Mouse (Mus musculus) cerebellum, adult 9-10 months (tissue): ENCODE measurements at regions not wholly inside any gene's neighbourhood (a gene's known extent, or its start where the extent isn't known, plus 50 kb on each side); places are given as distances from the start of the nearest gene placed in this dataset.

Experiments used
- DNase-seq: peaks from one replicate; pipeline ENCODE4 v3.0.0; 2022

DNA sequence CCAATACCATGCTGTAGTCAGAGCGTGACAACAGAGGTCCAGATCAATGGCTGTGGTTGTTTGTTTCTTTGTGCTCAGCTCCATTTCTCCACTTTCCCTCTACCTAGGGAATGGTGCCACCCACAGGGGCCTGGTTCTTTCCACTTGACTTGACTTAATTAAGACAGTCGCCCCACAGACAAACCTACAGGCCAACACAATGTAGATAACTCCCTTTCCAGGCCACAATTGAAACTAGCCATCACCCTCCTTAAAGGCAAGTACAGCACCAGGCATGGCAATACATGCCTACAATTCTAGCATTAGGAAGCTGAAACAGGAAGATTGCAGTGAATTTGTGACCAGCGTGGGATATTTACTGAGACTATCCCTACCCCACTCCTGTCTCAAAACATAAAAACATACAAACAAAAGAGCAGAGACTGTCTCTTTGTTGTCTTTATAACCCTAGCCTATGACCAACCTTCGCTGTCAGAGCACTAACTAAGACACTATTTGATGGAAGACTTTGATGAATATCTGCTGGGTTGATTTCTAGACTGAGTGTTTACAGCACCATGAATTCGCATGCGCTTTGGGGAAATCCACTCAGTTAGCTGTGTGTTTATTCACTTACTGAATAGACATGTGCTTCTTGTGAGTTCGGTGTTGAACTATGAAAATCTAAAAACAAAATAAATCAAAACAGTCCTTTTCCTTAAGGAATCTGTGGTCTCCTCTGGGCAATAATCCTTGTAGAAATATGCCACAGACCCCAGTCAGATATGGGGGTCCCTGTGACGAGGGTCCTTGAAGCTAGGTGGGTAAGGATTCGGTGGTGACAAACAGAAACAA is 116.7 kb upstream of the Cpm start:
- no peak for DNase-seq

DNA sequence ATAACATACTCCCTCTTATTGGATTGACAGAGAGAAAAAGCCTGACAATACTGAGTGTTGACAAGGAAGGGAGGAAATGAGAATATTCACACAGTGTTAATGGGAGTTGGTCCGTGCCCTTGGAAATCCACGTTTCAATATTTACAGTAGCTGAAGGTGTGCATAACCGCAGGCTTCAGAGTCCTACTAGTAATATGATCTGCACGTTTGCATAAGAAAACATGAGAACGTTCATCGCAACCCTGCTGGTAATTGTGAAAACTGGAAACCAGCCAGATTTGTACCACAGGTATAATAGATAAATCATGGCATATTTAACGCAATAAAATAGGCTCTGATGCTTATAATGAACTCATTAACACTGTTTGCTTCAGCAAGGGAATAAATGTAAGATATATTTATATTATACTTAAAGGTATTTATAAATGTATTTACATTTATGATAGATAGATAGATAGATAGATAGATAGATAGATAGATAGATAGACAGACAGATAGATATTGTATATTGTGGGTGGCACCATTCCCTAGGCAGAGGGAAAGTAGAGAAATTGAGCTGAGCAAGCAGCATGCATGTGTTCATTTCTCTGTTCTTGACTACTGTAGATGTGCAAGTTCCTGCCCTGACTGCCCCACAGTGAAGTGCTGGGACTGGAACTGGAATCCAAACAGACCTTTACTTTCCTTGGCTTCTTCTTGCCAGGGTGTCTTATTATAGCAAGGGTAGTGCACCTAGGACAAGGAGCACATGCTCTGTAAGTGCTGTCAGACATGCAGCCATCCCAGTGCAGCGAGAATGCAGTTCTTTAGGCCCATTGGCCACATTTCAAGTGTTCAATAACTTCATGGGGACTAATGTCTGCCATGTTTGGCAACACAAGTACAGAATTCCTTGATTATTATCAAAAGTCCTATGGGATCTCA is 117.6 kb upstream of the Cpm start:
- no peak for DNase-seq

DNA sequence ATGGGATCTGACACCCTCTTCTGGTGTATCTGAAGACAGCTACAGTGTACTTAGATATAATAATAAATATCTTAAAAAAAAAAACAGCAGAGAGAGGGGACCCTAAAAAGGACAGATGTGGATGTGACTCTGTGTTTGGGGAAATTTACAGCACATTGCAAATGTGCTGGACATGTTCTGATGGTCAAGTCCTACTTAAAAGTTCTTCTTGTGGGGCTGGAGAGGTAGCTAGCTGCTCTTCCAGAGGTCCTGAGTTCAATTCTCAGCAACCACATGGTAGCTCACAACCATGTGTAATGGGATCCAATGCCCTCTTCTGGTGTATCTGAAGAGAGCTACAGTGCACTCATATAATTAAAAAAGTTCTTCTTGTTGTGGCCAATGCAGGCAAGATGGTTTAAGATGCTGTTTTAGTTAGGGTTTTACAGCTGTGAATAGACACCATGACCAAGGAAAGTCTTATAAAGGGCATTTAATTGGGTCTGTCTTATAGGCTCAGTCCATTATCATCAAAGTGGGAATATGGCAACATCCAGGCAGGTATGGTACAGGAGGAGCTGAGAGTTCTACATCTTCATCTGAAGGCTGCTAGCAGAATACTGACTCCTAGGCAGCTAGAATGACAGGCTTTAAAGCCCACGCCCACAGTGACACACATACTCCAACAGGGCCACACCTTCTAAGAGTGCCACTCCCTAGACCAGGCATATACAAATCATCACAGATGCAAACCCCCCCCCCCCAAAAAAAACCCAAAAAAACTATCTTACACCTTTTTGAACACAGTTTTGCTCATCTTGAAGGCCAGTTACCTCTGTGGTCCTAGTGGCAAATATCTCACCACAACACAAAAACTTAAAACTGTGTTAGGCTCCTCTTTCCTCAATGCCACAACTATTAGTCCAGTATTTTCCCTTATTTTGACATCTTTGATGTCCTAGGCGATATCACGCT is 118.5 kb upstream of the Cpm start:
- no peak for DNase-seq

DNA sequence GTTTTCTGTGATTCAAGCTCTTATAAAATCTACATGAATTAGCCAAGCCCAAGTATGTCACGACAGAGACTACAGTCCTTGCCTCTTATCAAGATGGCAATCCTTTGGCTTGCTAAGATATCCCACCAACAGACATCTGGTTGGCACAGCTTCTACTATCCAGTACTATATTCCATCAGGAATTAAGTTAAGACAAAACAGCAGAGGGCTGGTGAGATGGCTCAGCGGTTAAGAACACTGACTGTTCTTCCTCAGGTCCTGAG is 119.1 kb upstream of the Cpm start:
- no peak for DNase-seq

DNA sequence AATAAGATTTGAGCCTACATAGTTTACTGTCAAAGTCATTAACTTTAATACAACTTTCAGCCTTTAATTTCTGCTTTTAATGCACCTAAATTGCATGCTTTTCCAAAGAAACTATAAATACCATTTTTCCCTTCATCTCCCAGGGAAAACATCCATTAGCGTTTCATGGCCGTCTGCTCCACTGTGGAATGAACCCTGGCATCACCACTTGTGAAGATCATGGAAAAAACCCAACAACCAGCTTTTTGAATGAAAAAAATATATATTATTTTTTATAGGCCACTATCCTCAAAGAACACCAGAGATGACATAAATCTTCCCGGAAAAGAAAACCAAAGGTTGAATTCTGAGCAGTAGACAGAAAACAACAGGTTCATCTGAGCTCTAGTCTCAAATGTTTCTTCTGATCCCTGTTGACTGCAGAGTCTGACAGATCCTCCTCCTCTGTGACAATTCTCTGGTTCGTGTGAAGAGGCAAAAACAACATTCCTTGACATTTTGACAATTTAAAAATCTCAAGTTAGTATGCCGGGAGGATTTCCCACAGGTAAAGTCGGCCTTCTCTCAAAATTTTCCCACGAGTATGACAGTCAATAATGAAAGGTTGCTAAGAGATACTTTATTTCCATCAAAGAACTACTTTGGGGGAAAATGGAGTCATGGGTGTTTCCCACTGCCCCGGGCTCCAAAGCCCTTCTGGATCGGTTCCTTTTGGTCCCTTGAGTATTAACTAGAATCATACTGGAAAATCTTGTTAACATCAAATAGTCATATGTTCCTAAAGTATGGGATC is 119.7 kb upstream of the Cpm start:
- no peak for DNase-seq

DNA sequence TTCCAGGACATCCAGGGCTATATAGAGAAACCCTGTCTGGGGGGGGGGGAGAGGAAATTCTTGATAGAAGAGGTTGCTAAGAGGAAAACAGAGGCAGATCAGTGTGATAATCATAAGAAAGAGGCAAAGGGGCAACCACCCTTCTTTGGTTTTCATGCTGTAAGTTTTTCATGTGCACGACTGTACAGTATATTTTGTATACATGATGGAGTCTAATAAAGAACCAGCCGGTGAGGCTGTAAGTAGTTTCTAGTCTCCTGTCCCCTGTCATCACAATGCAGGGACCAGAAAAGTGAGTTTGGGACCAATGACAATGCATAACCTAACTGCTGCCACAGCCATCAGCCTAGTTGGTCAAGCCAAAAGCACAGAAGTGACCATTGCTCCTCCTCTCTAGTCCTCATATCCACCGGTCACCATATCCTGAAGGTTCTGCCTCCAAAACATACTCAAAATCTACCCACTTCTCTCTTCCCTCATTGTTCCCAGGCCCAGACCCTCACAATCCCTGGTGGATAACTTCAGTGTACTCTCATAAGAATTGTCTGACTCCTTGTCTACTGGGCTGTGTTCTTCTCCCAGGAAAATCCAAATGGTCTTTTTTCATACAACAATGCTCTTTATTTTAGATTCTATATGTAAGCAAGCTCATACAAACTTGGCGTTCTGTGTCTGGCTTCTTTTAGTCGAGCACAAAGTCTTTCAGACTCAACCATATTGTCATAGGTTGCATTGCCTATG is 122.9 kb upstream of the Cpm start:
- DNase-seq, result no peak

DNA sequence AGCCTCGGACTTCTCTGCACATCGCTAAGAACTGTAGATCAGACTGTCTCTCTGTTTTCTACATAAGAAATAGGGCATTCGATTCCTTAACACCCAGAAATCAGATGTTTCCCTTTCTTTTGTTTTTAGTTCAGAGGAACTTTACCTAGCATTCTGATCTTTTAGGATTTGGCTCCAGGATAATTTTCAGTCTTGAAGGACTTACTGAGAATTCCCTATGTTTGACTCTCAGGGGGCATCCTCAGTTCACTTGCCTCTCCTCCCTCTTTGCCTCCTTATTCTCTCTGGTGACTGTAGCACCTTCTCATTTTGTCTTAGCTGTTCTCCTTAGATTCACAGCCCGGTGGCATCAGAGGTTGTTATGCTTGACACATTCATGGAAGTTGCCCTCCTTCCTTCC is 123.8 kb upstream of the Cpm start:
- DNase-seq, result no peak

DNA sequence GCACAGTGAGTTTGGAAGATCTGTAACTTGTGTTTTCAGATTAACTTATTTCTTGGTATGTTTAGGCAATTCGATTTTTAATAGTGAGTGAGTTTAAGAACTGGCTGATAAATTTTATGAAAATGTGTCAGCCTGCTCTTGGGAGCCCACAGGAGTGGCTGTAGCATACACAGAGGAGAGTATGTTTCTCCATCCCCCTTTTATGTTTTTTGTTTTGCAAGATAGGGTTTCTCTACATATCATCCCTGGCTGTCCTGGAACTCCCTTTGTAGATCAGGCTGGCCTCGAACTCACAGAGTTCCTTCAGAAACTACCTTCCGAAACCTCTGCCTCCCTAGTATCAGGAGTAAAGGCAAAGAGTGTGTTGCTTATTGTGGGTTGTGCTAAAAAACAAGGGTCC is 124.2 kb upstream of the Cpm start:
- DNase-seq, result no peak

DNA sequence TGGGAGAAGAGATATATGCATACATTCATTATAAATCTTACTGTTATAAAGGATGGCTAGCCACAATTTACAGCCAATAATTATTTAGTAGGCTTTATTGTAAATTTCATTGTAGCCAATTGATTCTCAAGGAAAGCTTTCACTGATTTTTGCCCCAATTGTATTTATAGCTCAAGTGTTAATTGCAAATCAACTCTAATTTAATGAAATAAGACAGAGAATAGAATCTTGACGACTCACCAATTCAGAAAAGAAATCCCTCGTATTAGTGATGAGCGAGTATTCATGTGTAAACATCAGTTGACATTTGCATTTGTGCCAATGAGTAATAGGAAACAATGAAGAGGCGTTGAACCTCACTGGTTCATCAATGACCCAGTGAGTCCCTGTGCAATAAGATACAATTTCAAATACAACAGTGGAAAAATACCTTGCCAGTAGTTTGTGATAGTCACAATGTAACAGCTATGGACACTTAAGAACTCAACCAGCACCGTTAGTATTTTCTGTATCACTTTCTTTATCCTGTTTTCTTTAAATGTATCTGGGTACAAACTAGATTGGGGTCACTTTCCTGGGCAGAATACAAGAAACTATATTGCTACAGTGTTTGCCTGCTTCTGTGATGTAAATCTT is 124.6 kb upstream of the Cpsf6 start:
- DNase-seq, result no peak

DNA sequence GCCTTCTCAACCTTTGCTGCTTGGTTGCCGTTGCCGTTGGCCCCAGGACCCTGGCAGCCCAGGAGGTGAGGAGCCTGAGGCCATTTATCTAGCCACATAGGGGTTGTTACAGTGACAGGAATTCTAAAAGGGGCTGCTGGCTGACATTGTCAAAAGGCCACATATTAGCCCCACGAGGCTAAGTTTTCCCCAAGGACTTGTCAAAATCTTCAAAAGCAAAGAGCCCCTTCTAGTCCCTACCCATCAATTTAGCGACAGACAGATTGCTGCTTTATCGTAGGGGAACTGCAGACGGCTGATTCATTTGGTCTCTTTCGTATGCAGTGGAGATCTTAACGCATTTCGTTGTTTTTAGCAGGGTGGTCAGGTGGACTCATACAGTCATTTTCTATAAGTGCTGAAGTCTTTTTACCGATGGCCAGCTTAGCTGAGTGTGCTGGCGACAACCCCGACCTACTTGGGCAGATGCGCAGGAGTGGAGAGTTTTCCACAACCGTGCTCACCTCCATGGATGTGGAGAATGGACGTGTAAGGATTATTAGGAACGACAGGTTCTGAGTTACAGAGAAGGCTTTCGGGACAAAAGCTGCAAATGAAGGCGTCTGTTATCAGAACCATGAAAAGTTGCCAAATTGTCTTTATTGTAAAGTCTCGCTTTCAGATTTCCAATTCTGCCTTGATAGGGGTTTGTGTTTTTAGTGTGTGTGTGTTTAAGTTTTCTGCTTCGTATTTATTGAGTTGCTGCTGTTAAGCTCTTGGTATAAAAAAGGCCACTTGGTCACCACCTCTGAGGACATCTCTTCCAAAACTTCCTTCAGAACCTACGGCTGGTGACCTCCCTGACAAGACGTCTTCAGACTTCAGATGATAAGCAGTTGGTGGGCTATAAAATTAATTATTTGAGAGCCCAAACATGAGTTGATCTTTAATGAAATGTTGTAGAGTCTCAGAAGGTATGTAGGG is 123.7 kb upstream of the Cpsf6 start:
- DNase-seq, result no peak

DNA sequence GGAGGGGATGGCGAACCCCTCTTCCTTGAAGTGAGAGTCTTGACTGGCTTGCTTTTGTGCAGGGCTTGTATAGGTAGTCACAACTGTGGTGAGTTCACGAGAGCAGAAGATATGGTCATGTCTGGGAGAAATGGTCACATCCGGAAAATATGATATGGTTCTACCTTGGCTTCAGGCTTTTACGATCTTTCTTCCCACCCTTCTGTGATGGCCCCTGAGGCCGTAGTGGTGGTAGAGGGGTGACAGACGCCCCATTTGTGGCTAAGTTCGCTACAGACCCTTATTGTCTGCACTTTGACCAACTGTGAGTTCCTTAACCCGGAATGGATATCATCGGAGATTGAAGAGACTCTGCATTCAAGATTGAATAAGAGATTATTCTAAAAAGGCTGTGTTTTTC is 122.9 kb upstream of the Cpsf6 start:
- DNase-seq, result no peak

DNA sequence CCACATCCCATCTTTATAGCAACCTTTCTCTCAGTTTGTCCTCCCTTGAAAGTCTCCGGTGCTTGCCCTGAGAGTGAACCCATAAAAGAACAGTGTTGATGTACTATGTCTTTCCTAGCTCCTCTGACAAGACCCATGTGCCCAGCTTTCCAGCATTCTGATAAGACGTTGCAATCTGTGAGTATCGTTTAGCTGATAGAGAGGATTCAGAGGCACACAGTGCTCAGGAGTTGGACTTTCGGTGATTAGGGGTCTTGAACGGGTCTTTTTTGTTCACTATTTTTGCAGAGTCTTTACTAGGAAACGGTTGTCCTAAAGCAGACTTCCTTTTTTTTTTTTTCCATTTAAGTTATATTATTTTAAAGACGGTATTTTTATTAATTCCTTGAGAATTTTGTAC is 122.3 kb upstream of the Cpsf6 start:
- DNase-seq, result no peak

DNA sequence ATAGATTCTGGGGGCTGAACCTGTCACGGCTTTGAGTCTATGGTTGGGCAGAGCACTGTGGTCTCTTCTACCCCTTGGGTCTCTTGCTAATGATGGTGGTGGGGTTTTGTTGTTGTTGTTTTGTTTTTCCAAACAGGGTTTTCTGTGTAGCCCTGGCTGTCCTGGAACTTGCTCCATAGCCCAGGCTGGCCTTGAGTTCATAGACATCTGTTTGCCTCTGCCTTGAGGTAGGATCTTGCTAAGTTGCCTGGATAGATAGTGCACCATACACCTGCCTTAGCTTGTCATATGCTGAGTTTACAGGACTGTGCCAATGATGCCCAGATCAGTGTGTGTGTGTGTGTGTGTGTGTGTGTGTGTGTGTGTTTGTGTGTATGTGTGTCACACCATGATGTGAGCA is 121.6 kb upstream of the Cpsf6 start:
- no peak for DNase-seq

DNA sequence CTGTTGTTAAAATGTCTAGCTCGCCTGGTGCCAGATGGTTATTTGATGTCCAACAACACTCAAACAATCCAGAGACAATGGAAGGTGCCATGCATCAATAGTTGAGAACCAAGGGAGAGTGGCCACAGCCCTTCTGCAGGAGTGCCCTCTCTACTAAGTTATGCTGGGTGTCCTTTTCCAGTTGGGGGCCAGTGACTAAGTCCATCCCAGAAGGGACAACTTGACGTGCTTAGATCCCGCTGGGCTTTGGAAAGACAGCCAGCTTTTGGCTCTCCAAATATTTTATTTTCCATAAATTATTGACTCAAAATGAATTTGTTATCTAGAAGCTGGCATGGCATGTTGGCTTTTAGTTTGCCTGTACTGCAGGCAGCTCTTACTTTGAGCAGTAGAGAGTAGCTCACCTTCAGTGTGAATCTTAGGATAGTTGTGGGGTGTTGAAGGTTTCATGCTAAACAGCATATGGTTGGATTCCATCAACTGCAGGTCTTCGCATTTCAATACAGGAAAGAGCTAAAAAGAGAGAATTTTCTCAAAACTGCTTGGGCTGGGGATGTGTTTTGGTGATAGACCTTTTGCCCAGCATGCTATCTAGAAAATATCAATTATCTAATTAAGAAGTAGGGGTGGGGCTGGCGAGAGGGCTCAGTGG is 120.8 kb upstream of the Cpsf6 start:
- no peak for DNase-seq

DNA sequence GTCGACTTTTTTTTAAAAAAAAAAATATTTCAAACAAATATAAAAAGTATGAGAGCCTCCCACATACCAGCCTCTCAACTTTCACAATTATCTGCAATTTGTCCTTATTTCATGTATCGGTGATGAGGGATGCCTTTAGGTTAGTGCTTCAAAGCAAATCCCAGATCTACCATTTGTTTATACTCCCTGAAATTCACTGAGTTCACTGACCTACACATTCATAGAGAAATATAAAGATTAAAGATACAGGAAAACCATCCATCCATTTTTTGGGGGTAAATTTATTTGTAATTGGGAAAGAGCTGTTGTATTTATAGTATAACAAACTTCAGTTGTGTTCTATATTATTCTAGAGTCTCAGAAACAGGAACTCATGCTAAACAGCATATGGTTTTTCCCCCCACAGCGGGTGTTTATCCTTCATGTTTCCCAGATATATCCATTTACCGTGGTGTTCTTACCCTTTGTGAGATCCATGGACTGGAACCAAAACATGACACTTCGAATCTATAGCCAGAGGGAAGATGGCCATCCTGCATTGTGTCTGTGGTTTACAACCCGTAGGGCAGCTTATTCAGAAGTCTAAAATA is 120.1 kb upstream of the Cpsf6 start:
- DNase-seq, result no peak

DNA sequence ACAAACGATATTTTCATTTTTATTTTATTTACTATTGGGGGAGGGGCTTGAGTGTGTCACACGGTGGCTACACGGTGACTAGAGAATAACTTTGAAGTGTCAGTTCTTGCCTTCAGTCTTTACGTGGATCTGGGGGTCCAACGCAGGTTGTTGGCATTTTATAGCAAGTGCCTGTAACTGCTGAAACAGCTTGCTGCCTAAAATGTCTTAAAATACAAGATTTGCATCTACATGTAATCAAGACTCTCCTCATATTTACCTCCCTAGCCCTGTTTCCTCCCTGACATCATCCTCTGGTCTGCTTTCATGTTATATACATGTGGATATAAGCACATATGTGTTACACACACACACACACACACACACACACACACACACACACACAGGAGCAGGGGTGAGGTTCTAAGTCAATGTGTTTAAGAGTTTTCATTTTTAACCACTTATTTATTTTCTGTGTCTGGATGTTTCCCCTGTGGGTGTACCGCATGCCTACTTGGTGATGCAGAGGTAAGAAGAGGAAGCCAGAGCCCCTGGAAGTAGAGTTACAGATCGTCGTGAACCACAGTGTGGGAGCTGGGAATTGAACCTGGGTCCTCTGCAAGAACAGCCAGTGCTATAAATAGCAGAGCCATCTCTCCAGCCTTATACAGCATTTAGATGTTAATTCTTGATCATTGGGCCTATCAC is 119.5 kb upstream of the Cpsf6 start:
- DNase-seq, result no peak

DNA sequence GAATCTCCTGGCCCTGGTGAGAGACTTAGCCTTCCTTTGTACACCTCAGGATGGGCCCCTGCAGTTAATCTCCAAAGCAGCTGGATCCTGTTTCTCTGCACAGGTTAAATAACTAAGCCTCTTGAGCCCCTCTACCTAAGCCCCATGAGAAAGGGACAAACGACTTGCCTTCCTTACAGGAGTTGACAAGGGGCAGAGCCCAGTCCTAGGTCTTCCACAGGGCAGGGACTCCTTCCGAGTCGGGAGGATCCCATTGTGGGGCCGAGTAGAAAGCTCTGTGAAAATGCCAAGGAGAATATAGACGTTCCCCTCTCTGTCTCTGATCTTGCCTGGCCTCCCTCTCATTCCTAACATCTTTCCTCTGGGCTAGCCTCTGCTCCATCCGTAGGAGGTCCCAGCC is 118.7 kb upstream of the Cpsf6 start:
- DNase-seq, result no peak

DNA sequence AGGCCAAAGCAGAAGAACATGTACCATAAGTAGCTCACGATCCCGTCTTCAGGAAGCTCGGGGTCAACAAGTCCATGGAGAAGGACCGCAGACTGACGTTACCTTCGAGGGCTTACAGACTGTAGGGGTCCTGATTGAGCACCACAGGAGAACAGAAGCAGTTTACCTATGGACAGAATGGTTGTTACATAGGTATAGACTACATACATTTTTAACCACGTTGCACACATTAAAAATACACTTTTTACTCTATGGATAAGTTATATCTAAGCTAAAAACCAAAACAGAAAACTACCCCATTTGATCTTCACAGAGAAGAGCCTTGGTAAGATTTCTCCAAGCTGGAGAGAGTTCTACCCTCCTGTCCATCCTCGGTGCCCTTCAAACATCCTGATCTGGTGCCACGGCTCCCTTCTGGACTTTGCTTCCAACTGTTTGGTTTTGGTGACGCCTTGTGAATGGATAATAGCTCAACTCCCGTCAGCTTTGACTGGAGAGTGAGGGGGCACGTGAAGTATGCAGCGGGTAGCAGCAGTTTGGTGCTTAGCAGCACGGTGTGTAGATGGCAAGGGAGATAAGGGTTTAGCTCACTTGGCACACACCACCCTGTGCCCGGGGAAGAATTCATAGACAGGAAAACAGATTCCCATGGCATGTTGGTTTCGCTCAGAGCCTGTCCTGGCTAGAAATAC is 117.9 kb upstream of the Cpsf6 start:
- no peak for DNase-seq
